Mouse (Mus musculus): ENCODE measurements around the gene Hcrt. TPM values are rescaled to one million over a fixed set of nuclear protein-coding genes. Genes with fewer than 3 reads are reported as not detected.

The Hcrt gene
- polyA plus RNA-seq, 1 experiment from 2014 or later: not detected

- Histone ChIP-seq H3K27ac (no peak overlapping the region), H3K4me2 (ENCODE audit: low read length) (no peak overlapping the region), H3K4me1 (replicated peaks; ENCODE audit: insufficient read depth, low read length) (no peaks in the 10 kb centered on the region), H3K27me3 (ENCODE audit: insufficient read depth, low read length) (no peaks in the 10 kb centered on the region), H3K4me3 (replicated peaks; ENCODE audit: low read depth, low read length) (no peak overlapping the region), H3K36me3 (ENCODE audit: insufficient read depth, low read length) (peaks cover 29% of the 10 kb centered on the region), H3K9ac (ENCODE audit: low read depth, low read length) (no peak overlapping the region), H3K9me3 (replicated peaks; ENCODE audit: low read length) (no peaks in the 10 kb centered on the region)
- no peak for DNase-seq (ENCODE audit: low spot score)
- WGBS: 89% methylated on average over 8 of the region's 8 CpGs
- ATAC-seq (replicated peaks; ENCODE audit: low FRiP score, low read depth): no peak
- no peak for TF ChIP-seq CTCF (IDR thresholded peaks at IDR 0.05; ENCODE audit: low read depth)
These were observed 21.6 kb upstream of the Hcrt start for GRCm38 (mm10) chr11:100784286-100784685.

DNA sequence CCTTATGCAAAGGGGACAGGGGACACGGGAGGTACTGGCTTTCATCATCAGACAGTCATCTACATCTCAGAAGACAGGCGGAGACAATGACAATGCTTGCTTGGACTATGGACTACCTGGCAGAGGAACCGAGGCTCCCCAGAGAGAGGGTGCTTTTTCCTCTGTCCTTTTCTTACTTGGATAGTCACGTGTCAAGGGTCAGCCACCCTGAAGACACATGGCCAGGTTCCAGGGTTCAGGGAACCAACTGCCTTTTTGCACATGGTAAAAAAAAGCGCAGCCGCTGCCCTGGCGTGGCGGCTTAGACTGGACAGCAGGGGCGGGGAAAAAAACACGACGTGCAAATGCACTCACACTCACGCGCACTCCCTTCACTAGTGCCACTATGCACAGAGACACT lies 19.8 kb upstream of the Hcrt start:
- ATAC-seq (replicated peaks; ENCODE audit: low FRiP score, low read depth) (no peak), DNase-seq (ENCODE audit: low spot score) (no peak)
- H3K9ac ChIP-seq (ENCODE audit: low read depth, low read length): no peak overlapping the region
- H3K4me1 ChIP-seq (replicated peaks; ENCODE audit: insufficient read depth, low read length): no peaks in the 10 kb centered on the region
- H3K4me3 ChIP-seq (replicated peaks; ENCODE audit: low read depth, low read length): no peak overlapping the region
- H3K27ac ChIP-seq: no peak overlapping the region
- H3K9me3 ChIP-seq (replicated peaks; ENCODE audit: low read length): no peaks in the 10 kb centered on the region
- no peak for TF ChIP-seq CTCF (IDR thresholded peaks at IDR 0.05; ENCODE audit: low read depth)
- H3K4me2 ChIP-seq (ENCODE audit: low read length): no peak overlapping the region
- H3K27me3 ChIP-seq (ENCODE audit: insufficient read depth, low read length): no peaks in the 10 kb centered on the region
- peaks cover 24% of the 10 kb centered on the region for H3K36me3 ChIP-seq (ENCODE audit: insufficient read depth, low read length)
- 86% methylated on average over 13 of the region's 13 CpGs for WGBS

DNA sequence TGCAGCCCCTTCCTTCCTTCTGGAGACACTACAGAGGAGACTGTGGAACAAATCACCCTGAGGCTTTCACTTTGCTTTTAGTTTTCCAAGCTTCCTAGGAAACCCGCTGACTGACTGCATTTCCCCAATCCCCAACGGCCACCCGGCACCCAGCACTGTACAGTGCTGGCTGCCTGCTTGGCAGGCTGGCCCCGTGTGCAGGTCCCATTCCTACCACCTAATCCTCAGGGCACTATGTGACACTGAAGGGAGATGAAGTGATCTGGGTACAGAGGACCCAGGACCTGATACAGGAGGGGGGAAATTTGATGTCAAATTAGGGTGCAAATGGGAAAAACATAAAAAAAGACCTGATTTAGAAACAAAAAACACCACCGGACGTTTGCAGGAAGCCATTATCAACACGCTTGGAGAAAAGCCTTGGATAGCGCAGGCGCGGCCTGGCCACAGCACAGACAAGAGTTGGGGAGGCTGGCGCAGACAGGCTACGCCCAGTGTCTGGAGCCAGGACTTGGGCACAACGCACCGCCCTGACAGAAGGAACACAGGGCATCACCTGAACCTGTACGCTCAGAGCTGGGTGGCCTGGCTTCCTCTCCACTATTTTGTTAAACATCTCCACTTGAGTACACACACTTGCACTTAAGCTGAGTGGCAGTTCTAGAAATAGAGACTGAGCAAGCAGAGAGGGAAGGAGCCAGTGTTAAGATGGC lies 19.2 kb upstream of the Hcrt start:
- Histone ChIP-seq H3K27ac (no peak overlapping the region), H3K4me2 (ENCODE audit: low read length) (no peak overlapping the region), H3K36me3 (ENCODE audit: insufficient read depth, low read length) (peaks cover 24% of the 10 kb centered on the region), H3K9ac (ENCODE audit: low read depth, low read length) (no peak overlapping the region), H3K4me1 (replicated peaks; ENCODE audit: insufficient read depth, low read length) (no peaks in the 10 kb centered on the region), H3K9me3 (replicated peaks; ENCODE audit: low read length) (no peaks in the 10 kb centered on the region), H3K4me3 (replicated peaks; ENCODE audit: low read depth, low read length) (no peak overlapping the region), H3K27me3 (ENCODE audit: insufficient read depth, low read length) (no peaks in the 10 kb centered on the region)
- DNase-seq (ENCODE audit: low spot score): no peak
- ATAC-seq (replicated peaks; ENCODE audit: low FRiP score, low read depth): no peak
- 91% methylated on average over 15 of the region's 15 CpGs for WGBS
- TF ChIP-seq CTCF (IDR thresholded peaks at IDR 0.05; ENCODE audit: low read depth): no peak

DNA sequence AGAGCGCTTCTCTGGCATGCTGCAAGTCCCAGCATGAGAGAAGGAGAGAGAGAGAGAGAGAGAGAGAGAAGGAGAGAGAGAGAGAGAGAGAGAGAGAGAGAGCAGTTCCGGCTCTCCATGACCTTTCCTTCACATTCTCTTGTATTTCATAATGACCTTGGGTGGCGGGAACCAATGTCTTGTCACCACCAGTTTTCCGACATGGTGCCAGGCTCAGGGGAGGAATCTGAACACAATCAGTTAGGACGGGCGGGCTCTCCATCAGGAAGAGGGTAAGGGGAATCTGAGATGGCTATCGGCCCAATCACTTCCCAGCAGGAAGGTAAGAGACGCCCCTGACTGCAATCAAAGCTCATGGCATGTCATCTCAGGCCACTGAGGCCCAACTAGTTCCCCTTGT lies 17.5 kb upstream of the Hcrt start:
- TF ChIP-seq CTCF (IDR thresholded peaks at IDR 0.05; ENCODE audit: low read depth): no peak
- no peak overlapping the region for H3K4me3 ChIP-seq (replicated peaks; ENCODE audit: low read depth, low read length)
- DNase-seq (ENCODE audit: low spot score) (no peak), ATAC-seq (replicated peaks; ENCODE audit: low FRiP score, low read depth) (no peak)
- H3K4me2 ChIP-seq (ENCODE audit: low read length): no peak overlapping the region
- no peak overlapping the region for H3K27ac ChIP-seq
- H3K9ac ChIP-seq (ENCODE audit: low read depth, low read length): no peak overlapping the region
- 75% methylated on average over 8 of the region's 8 CpGs for WGBS
- no peaks in the 10 kb centered on the region for H3K9me3 ChIP-seq (replicated peaks; ENCODE audit: low read length)
- H3K36me3 ChIP-seq (ENCODE audit: insufficient read depth, low read length): peaks cover 24% of the 10 kb centered on the region
- no peaks in the 10 kb centered on the region for H3K4me1 ChIP-seq (replicated peaks; ENCODE audit: insufficient read depth, low read length)
- H3K27me3 ChIP-seq (ENCODE audit: insufficient read depth, low read length): no peaks in the 10 kb centered on the region

DNA sequence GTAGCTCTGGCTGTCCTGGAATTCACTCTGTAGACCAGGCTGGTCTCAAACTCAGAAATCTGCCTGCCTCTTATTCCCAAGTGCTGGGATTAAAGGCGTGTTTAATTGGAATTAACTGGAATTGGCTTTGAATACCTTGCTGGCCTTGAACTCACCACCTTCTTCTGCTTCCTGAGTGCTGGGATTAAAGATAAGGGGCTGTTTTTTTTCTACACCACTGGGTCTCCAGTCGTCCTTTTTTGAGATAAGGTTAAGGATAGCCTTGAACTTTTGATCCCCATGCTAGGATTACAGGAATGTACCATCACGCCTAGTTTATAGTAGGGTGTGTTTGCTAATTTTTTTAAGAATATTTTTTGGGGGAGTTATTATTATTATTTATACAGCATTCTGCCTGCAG lies 15.3 kb upstream of the Hcrt start:
- Histone ChIP-seq H3K27ac (no peak overlapping the region), H3K9me3 (replicated peaks; ENCODE audit: low read length) (no peaks in the 10 kb centered on the region), H3K4me2 (ENCODE audit: low read length) (no peak overlapping the region), H3K36me3 (ENCODE audit: insufficient read depth, low read length) (peaks cover 18% of the 10 kb centered on the region), H3K4me1 (replicated peaks; ENCODE audit: insufficient read depth, low read length) (no peaks in the 10 kb centered on the region), H3K27me3 (ENCODE audit: insufficient read depth, low read length) (no peaks in the 10 kb centered on the region), H3K4me3 (replicated peaks; ENCODE audit: low read depth, low read length) (no peak overlapping the region), H3K9ac (ENCODE audit: low read depth, low read length) (no peak overlapping the region)
- no peak for TF ChIP-seq CTCF (IDR thresholded peaks at IDR 0.05; ENCODE audit: low read depth)
- 68% methylated on average over 3 of the region's 3 CpGs for WGBS
- no peak for ATAC-seq (replicated peaks; ENCODE audit: low FRiP score, low read depth)
- DNase-seq (ENCODE audit: low spot score): no peak

DNA sequence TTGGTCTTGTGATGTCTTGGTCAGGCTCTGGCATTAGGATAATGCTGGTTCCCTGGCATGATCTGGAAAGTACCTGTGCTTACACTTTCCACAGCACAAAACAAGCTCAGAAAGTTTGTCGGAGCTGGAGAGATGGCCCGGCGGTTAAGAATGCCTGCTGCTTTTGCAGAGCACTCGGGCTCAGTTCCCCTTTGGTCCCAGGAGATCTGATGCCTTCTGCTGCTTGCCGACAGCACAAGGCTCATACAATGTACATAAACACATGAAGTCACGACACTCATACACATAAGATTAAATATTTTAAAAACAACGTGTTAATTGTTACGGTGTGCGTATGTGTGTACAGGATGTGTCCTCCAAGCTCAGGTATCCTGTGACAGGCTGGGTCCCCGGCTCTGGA lies 13.2 kb upstream of the Hcrt start:
- H3K27ac ChIP-seq: no peak overlapping the region
- no peaks in the 10 kb centered on the region for H3K27me3 ChIP-seq (ENCODE audit: insufficient read depth, low read length)
- TF ChIP-seq CTCF (IDR thresholded peaks at IDR 0.05; ENCODE audit: low read depth): no peak
- H3K4me1 ChIP-seq (replicated peaks; ENCODE audit: insufficient read depth, low read length): no peaks in the 10 kb centered on the region
- WGBS: 82% methylated on average over 10 of the region's 10 CpGs
- no peak overlapping the region for H3K4me2 ChIP-seq (ENCODE audit: low read length)
- no peak overlapping the region for H3K9ac ChIP-seq (ENCODE audit: low read depth, low read length)
- H3K36me3 ChIP-seq (ENCODE audit: insufficient read depth, low read length): no peaks in the 10 kb centered on the region
- no peak for DNase-seq (ENCODE audit: low spot score)
- H3K4me3 ChIP-seq (replicated peaks; ENCODE audit: low read depth, low read length): no peak overlapping the region
- ATAC-seq (replicated peaks; ENCODE audit: low FRiP score, low read depth): no peak
- no peaks in the 10 kb centered on the region for H3K9me3 ChIP-seq (replicated peaks; ENCODE audit: low read length)

GRCm38 (mm10) chr11:100774261-100774660 lies 11.5 kb upstream of the Hcrt start:
- Histone ChIP-seq H3K27ac (no peak overlapping the region), H3K4me1 (replicated peaks; ENCODE audit: insufficient read depth, low read length) (0 out of 2 replicates have a peak, but pooled peaks cover 5% of the 10 kb centered on the region), H3K36me3 (ENCODE audit: insufficient read depth, low read length) (no peaks in the 10 kb centered on the region), H3K4me3 (replicated peaks; ENCODE audit: low read depth, low read length) (no peak overlapping the region), H3K27me3 (ENCODE audit: insufficient read depth, low read length) (no peaks in the 10 kb centered on the region), H3K9ac (ENCODE audit: low read depth, low read length) (no peak overlapping the region), H3K4me2 (ENCODE audit: low read length) (no peak overlapping the region), H3K9me3 (replicated peaks; ENCODE audit: low read length) (no peaks in the 10 kb centered on the region)
- ATAC-seq (replicated peaks; ENCODE audit: low FRiP score, low read depth): no peak
- whole genome bisulfite sequencing: 81% methylated on average over 4 of the region's 4 CpGs
- DNase-seq (ENCODE audit: low spot score): no peak
- no peak for TF ChIP-seq CTCF (IDR thresholded peaks at IDR 0.05; ENCODE audit: low read depth)
